Comparison of ENCODE assay signal across 20 mouse cellular contexts in genomic region chr2:36159336-36159735, GRCm38 (mm10). TPM values are rescaled to one million over a fixed set of nuclear protein-coding genes. Genes with fewer than 3 reads are reported as not detected.
"Had no signal": no experiment of that assay in that cellular context is flagged by ENCODE, and none has a peak within 500 bp of the region (broad histone marks: within the 10 kb centered on the region; RNA-seq: fewer than 3 reads in every experiment).

No protein-coding gene starts in this region.

- H3K4me2 ChIP-seq: lung, embryonic 14.5 days; midbrain, embryonic 12.5 days; neural tube, embryonic 12.5 days; stomach, embryonic 15.5 days had no signal

- ATAC-seq: midbrain, embryonic 16.5 days had no signal

- H3K27me3 ChIP-seq: midbrain, embryonic 12.5 days; neural tube, embryonic 12.5 days; stomach, embryonic 15.5 days had no signal

- H3K4me1 ChIP-seq: midbrain, embryonic 10.5 days; midbrain, embryonic 12.5 days; neural tube, embryonic 12.5 days had no signal

- H3K9me3 ChIP-seq: midbrain, embryonic 10.5 days; midbrain, embryonic 12.5 days; neural tube, embryonic 12.5 days; stomach, embryonic 15.5 days had no signal

- H3K27ac ChIP-seq: midbrain, embryonic 10.5 days; midbrain, embryonic 12.5 days; neural tube, embryonic 12.5 days; stomach, embryonic 15.5 days; stomach, postnatal 0 days had no signal

- H3K9ac ChIP-seq: lung, embryonic 14.5 days; midbrain, embryonic 12.5 days; neural tube, embryonic 12.5 days; stomach, embryonic 15.5 days had no signal

- H3K36me3 ChIP-seq: stomach, embryonic 15.5 days had no signal

- DNase-seq: lung, adult 18-20 months; lung, embryonic 14.5 days; lung, postnatal 10 days; lung, postnatal 4 days; midbrain, embryonic 14.5 days; right cerebral cortex, postnatal 14 days; thymus, adult 2 months; thymus, postnatal 25 days; thymus, postnatal 4 days had no signal

- H3K4me3 ChIP-seq: midbrain, embryonic 10.5 days; midbrain, embryonic 12.5 days; myocyte; neural tube, embryonic 12.5 days; stomach, embryonic 15.5 days had no signal

RNA-seq across cellular contexts. Expression of gene Lhx6, which starts 54.1 kb away (rescaled TPM):
- total RNA-seq: megakaryocyte, adult 5-6 weeks; megakaryocyte-erythroid progenitor cell, adult 5-6 weeks; neutrophil, adult 5-6 weeks had no signal
- polyA plus RNA-seq: neural tube, embryonic 14.5 days had no signal
